In genomic region chr3:151000217-151000616, GRCm38 (mm10) we compare ENCODE assay signal across 16 mouse cellular contexts.
DNase-seq lines count a peak whose midpoint lies in the region; ATAC-seq lines count a peak whose summit lies in the region.
"Had no signal": no experiment of that assay in that cellular context is flagged by ENCODE, and none has a peak within 500 bp of the region (broad histone marks: within the 10 kb centered on the region; RNA-seq: fewer than 3 reads in every experiment).

No protein-coding gene starts in this region.

- no peaks in the 10 kb centered on the region for H3K36me3 ChIP-seq in hindbrain, embryonic 12.5 days
- no peaks in the 10 kb centered on the region for H3K36me3 ChIP-seq in hindbrain, embryonic 14.5 days (replicated peaks; ENCODE audit: control insufficient read depth, insufficient read depth)
- no peaks in the 10 kb centered on the region for H3K36me3 ChIP-seq in neural tube, embryonic 15.5 days
- no peaks in the 10 kb centered on the region for H3K36me3 ChIP-seq in embryonic facial prominence, embryonic 14.5 days (ENCODE audit: control insufficient read depth, insufficient read depth, low read length)
- H3K36me3 ChIP-seq: embryonic facial prominence, embryonic 15.5 days; heart, embryonic 10.5 days; hindbrain, embryonic 15.5 days had no signal

- no peak overlapping the region for H3K27ac ChIP-seq in hindbrain, embryonic 12.5 days
- H3K27ac ChIP-seq in hindbrain, embryonic 14.5 days, result no peak overlapping the region
- H3K27ac ChIP-seq in neural tube, embryonic 15.5 days (replicated peaks), result no peak overlapping the region
- no peak overlapping the region for H3K27ac ChIP-seq in embryonic facial prominence, embryonic 14.5 days (replicated peaks; ENCODE audit: low read depth, low read length)
- H3K27ac ChIP-seq: embryonic facial prominence, embryonic 15.5 days; gastrocnemius, adult 2 months; heart, embryonic 10.5 days; hindbrain, embryonic 15.5 days had no signal

- H3K4me1 ChIP-seq in hindbrain, embryonic 12.5 days, result no peaks in the 10 kb centered on the region; the same call in 1 of the 2 replicates
- H3K4me1 ChIP-seq in hindbrain, embryonic 14.5 days (replicated peaks; ENCODE audit: control insufficient read depth, insufficient read depth, low read length), result no peaks in the 10 kb centered on the region
- H3K4me1 ChIP-seq in neural tube, embryonic 15.5 days, result no peaks in the 10 kb centered on the region
- no peaks in the 10 kb centered on the region for H3K4me1 ChIP-seq in embryonic facial prominence, embryonic 14.5 days (ENCODE audit: control insufficient read depth, insufficient read depth, low read length)
- H3K4me1 ChIP-seq: embryonic facial prominence, embryonic 15.5 days; hindbrain, embryonic 15.5 days had no signal

- no peak for DNase-seq in hindbrain, embryonic 14.5 days (ENCODE audit: low spot score)
- DNase-seq in neural tube, embryonic 10.5 days (ENCODE audit: extremely low spot score, low spot score), result peak; percentile 76
- DNase-seq in embryonic facial prominence, embryonic 14.5 days (ENCODE audit: low spot score), result peak; percentile 5
- DNase-seq in retina, postnatal 1 day, result peak; percentile 57
- no peak for DNase-seq in layer of hippocampus, postnatal 14 days (ENCODE audit: low spot score in 2 of 2)
- DNase-seq in heart, adult 8-10 months (ENCODE audit: low spot score), result no peak
- DNase-seq: cerebellum, adult 8-10 months; gastrocnemius, adult 2 months; left cerebral cortex, postnatal 4 days; spleen, adult 18-20 months had no signal

- no peaks in the 10 kb centered on the region for H3K9me3 ChIP-seq in hindbrain, embryonic 12.5 days (replicated peaks)
- H3K9me3 ChIP-seq in hindbrain, embryonic 14.5 days (ENCODE audit: control insufficient read depth, low read length), result no peaks in the 10 kb centered on the region
- no peaks in the 10 kb centered on the region for H3K9me3 ChIP-seq in neural tube, embryonic 15.5 days (replicated peaks)
- no peaks in the 10 kb centered on the region for H3K9me3 ChIP-seq in embryonic facial prominence, embryonic 14.5 days (ENCODE audit: control insufficient read depth, low read length)
- H3K9me3 ChIP-seq: embryonic facial prominence, embryonic 15.5 days; heart, embryonic 10.5 days; hindbrain, embryonic 15.5 days had no signal

- no peak overlapping the region for H3K4me2 ChIP-seq in hindbrain, embryonic 12.5 days (replicated peaks)
- no peak overlapping the region for H3K4me2 ChIP-seq in hindbrain, embryonic 14.5 days (replicated peaks)
- H3K4me2 ChIP-seq in neural tube, embryonic 15.5 days, result no peak overlapping the region
- no peak overlapping the region for H3K4me2 ChIP-seq in embryonic facial prominence, embryonic 14.5 days (ENCODE audit: low read depth, low read length)
- H3K4me2 ChIP-seq: embryonic facial prominence, embryonic 15.5 days; hindbrain, embryonic 15.5 days had no signal

- no peaks in the 10 kb centered on the region for H3K27me3 ChIP-seq in hindbrain, embryonic 12.5 days
- H3K27me3 ChIP-seq in hindbrain, embryonic 14.5 days (ENCODE audit: control insufficient read depth, insufficient read depth, low read length), result no peaks in the 10 kb centered on the region
- no peaks in the 10 kb centered on the region for H3K27me3 ChIP-seq in neural tube, embryonic 15.5 days (replicated peaks)
- H3K27me3 ChIP-seq in embryonic facial prominence, embryonic 14.5 days (replicated peaks; ENCODE audit: control insufficient read depth, insufficient read depth, low read length), result no peaks in the 10 kb centered on the region
- H3K27me3 ChIP-seq: CH12.LX; embryonic facial prominence, embryonic 15.5 days; hindbrain, embryonic 15.5 days had no signal

- ATAC-seq in hindbrain, embryonic 12.5 days (ENCODE audit: low FRiP score), result peak; percentile 68
- no peak for ATAC-seq in hindbrain, embryonic 14.5 days (ENCODE audit: low FRiP score)
- no peak for ATAC-seq in neural tube, embryonic 15.5 days (ENCODE audit: low FRiP score)
- ATAC-seq in embryonic facial prominence, embryonic 14.5 days (ENCODE audit: low read depth), result no peak

- H3K4me3 ChIP-seq in hindbrain, embryonic 12.5 days, result no peak overlapping the region
- no peak overlapping the region for H3K4me3 ChIP-seq in hindbrain, embryonic 14.5 days (replicated peaks; ENCODE audit: low read length)
- H3K4me3 ChIP-seq in neural tube, embryonic 15.5 days (replicated peaks), result no peak overlapping the region
- H3K4me3 ChIP-seq in embryonic facial prominence, embryonic 14.5 days (ENCODE audit: low read depth, low read length), result no peak overlapping the region
- H3K4me3 ChIP-seq: embryonic facial prominence, embryonic 15.5 days; gastrocnemius, adult 2 months; heart, embryonic 10.5 days; hindbrain, embryonic 15.5 days had no signal

- H3K9ac ChIP-seq in hindbrain, embryonic 12.5 days, result no peak overlapping the region
- H3K9ac ChIP-seq in hindbrain, embryonic 14.5 days, result no peak overlapping the region
- H3K9ac ChIP-seq in neural tube, embryonic 15.5 days (replicated peaks), result no peak overlapping the region
- no peak overlapping the region for H3K9ac ChIP-seq in embryonic facial prominence, embryonic 14.5 days (ENCODE audit: low read depth, low read length)
- H3K9ac ChIP-seq: embryonic facial prominence, embryonic 15.5 days; hindbrain, embryonic 15.5 days had no signal

- WGBS in hindbrain, embryonic 12.5 days, result 7% methylated on average over 5 of the region's 5 CpGs
- 7% methylated on average over 5 of the region's 5 CpGs for WGBS in hindbrain, embryonic 14.5 days
- 19% methylated on average over 5 of the region's 5 CpGs for WGBS in neural tube, embryonic 15.5 days
- WGBS in embryonic facial prominence, embryonic 14.5 days, result 21% methylated on average over 5 of the region's 5 CpGs

Comparison
In these comparisons a context has a peak if more than half of its experiments do, and no peak if none do; other contexts are left out.
1. DNase-seq: peak in neural tube, embryonic 10.5 days (single experiment), embryonic facial prominence, embryonic 14.5 days (single experiment) and retina, postnatal 1 day (single experiment); none in hindbrain, embryonic 14.5 days (single experiment), layer of hippocampus, postnatal 14 days (0 of 2) and heart, adult 8-10 months (single experiment).